Mouse (Mus musculus) C3H10T1/2 (cell line): ENCODE data around the gene Gm6812. TPM values are rescaled to one million over a fixed set of nuclear protein-coding genes. Genes with fewer than 3 reads are reported as not detected.

ENCODE experiments used
- polyA plus RNA-seq, 2 experiments: library from polyadenylated mRNA; unstranded; fragments of >200 nt; fragmentation: generic; extraction: Trizol; gene quantifications; one replicate each; pipeline ENCODE4 v1.2.1; 2012; ENCODE audit warnings: missing spikeins in 2 of 2

The Gm6812 gene
- not detected for polyA plus RNA-seq

DNA sequence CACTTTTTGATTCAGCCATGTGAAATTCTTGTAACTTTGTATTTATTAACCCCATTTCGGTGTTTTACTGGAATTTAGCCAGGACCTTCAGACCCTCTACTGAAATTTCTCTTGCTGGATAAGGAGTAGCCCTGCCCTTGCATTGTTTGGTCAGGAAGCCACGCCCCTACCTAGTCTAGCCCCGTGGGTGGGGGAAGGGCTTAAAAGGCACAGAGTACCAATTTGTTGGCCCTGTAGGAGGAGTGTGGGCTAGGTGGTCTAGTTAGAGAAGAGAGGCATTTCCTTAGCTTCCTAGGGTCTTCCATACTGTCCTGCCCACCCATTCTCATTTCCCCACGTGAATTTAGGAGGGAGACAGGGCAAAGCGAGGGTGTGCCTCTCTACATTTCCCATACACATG is at the start of gene Gm6812:
Gene Gm6812, minus strand, starts transcription at position 101 of the 400 bp plus-strand sequence.

Other genes with a start within 250 kb of the Gm6812 start
- gene Fmr1, start 214.5 kb downstream of the Gm6812 start, polyA plus RNA-seq, result 1 to 10 TPM; 2.5 to 7.7 TPM
- not detected for gene Fmr1nb, start 131.2 kb downstream of the Gm6812 start, polyA plus RNA-seq
- under 1 TPM in 1 of 2 experiments, not detected in 1; 0.02 TPM for gene Gm14698, start 72.0 kb downstream of the Gm6812 start, polyA plus RNA-seq